Mouse (Mus musculus) thymus, adult 2 months (tissue): Measurements from ENCODE around the gene Rab22a. TPM values are rescaled to one million over a fixed set of nuclear protein-coding genes. Genes with fewer than 3 reads are reported as not detected.

Source experiments
- DNase-seq: peaks from one replicate; pipeline ENCODE4 v3.0.0; 2021
- H3K27ac ChIP-seq: fragments of 200-500 bp; 2 replicates; pipeline ENCODE4 v1.5.1; 2012; ENCODE audit warnings: low read length, control low read depth; ENCODE audit not compliant: control insufficient read depth, insufficient read depth
- H3K27me3 ChIP-seq: fragments of 200-500 bp; 2 replicates; pipeline ENCODE4 v1.6.1; 2012; ENCODE audit warnings: mild to moderate bottlenecking, low read length, moderate library complexity, mixed read lengths; ENCODE audit not compliant: control insufficient read depth, insufficient read depth
- H3K36me3 ChIP-seq: fragments of 200-500 bp; 2 replicates; pipeline ENCODE4 v1.6.1; 2012; ENCODE audit warnings: mild to moderate bottlenecking, low read length, moderate library complexity; ENCODE audit not compliant: control insufficient read depth, insufficient read depth
- H3K4me1 ChIP-seq: fragments of 200-500 bp; replicated peaks from 2 replicates; pipeline ENCODE4 v1.6.1; 2012; ENCODE audit warnings: low read length; ENCODE audit not compliant: control insufficient read depth, insufficient read depth
- H3K4me3 ChIP-seq: fragments of 200-500 bp; 2 replicates; pipeline ENCODE4 v1.5.1; 2012; ENCODE audit warnings: mild to moderate bottlenecking, low read length, control low read depth, moderate library complexity; ENCODE audit not compliant: control insufficient read depth, insufficient read depth
- CTCF ChIP-seq: fragments of 200-500 bp; IDR thresholded peaks from 2 replicates; pipeline ENCODE4 v1.5.1; 2012; ENCODE audit warnings: mild to moderate bottlenecking, control low read depth, low read length, moderate library complexity, borderline replicate concordance; ENCODE audit not compliant: control insufficient read depth, poor library complexity, insufficient read depth; ENCODE audit errors: extremely low read depth
- POLR2A ChIP-seq: fragments of 200-500 bp; IDR thresholded peaks from 2 replicates; pipeline ENCODE4 v1.6.1; 2012; ENCODE audit warnings: mild to moderate bottlenecking, low read length, control low read depth, moderate library complexity; ENCODE audit not compliant: control insufficient read depth, poor library complexity, insufficient read depth; ENCODE audit errors: extremely low read depth
- WGBS: fragments of 180-500 bp; shearing (Covaris S2); methylation state at CpG from one replicate; pipeline ENCODE4 v1.1.7; 2018; 5-methylcytosine and 5-hydroxymethylcytosine counted together
- polyA plus RNA-seq: library from polyadenylated mRNA; depleted of rRNA; stranded (reverse); fragments of >200 nt; gene quantifications from 2 replicates; pipeline ENCODE4 v1.2.3, GENCODE M21; 2012; rRNA removed

Rab22a gene
- 33.8 and 69.1 TPM in 2 replicates for polyA plus RNA-seq

DNA sequence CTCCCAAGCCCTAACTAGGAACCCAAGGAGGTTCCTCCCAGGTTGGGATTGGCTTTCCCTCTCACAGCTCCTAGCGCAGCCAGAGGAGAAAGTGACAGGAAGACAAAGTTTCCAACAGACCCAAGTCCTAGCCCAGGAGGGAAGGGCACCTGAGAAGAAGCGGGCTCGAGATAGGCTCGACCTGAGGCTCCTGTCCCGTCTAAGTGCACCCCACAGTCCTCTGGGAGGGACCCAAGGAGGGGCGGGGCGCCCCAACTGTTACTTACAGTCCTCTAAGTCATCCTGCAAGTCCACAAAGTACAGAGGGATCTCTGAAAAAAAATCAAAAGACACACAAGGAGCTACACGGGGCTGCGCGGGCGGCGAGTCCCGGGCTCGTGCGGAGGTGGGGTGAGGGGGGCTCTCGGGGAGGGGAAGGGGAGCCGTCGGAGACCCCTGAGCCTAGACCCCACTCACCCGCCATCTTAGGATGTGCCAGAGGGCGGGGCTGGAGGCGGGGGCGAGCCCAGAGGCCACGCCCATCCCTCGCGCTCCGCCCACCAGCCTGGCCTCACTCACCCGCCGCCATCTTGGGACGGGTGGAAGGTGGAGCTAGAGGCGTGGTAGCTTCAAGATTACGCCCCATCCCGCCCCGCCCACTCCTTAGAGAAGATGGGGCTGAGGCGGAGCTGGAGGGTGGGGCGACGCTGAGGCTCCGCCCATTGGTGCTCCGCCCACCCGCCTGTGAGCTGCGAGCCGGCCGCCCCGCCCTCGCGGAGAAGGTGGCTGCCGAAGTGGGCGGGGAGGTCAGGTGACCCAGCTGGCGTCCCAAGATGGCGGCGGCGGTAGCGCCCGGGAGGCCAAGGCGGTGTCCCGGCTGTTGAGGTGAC is at the start of gene Rab22a:
Rab22a (plus strand) TSS at position 704 of the 869 bp plus-strand sequence.
- TF ChIP-seq CTCF (peak; percentile 38; the same call in 1 of the 2 replicates), POLR2A (peak; percentile 83; the same call in 1 of the 2 replicates)
- Histone ChIP-seq H3K36me3 (peaks cover 3% of the 10 kb centered on the region), H3K4me1 (peaks cover 12% of the 10 kb centered on the region), H3K4me3 (peak within 1 kb of the TSS; percentile 70), H3K27ac (peak within 1 kb of the TSS; percentile 18; the same call in 1 of the 2 replicates), H3K27me3 (no peaks in the 10 kb centered on the region)
- 1% methylated on average over 55 of the region's 55 CpGs for WGBS
- peak; percentile 96 for DNase-seq

DNA sequence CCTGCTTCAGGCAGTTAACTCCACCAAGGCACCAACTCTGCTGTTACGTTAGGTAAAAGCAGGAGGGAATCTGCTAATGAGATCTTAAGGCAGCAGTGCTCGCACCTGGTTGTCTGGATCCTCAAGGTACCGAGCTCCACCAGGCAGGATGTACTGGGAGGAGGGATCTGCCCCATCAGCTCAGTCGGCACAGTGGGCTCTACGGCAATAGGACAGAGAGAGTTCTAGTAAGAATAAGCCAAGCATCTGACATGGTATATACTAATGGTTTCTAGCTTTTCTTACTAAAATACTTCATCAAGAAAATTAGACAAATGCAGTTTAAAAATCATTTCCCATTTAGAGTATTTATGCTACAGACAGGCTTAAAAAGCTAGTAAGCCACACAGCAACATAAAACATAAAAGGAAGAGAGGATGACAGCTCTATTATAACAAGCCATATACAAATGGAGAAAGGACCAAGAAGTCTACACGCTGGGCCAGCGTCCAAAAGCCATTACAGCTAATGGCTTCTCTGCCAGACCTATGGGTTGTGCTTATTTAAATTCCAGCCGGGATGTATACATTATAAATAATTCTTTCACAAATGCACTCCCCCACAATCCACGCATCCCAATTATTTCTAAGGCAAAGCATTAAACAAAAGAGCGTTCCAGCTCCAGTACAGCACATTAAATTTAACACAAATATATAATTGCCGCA is 44.0 kb upstream of the Rab22a start:
- H3K4me1 ChIP-seq, result no peaks in the 10 kb centered on the region
- WGBS, result 97% methylated on average over 11 of the region's 11 CpGs
- no peaks in the 10 kb centered on the region for H3K36me3 ChIP-seq

DNA sequence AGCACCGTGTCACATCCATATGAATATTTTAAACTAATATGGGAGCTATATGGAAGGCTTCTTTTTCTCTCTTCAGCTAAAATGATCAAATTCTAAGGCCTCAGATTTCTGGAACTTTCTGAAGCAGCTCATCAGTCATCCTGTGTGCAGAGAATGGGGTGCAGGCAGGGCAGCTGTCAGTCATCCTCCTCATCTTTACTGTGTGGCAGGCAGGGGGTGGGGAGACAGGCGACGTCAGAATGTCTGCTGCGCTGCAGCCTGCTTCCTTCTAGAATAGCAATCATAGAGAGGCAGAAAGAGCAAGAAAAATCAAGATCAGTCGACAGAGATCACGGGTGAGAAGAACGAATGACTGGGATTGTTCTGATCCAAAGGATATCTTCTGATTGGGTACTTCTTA is 43.4 kb upstream of the Rab22a start:
- no peak overlapping the region for H3K4me3 ChIP-seq
- H3K27me3 ChIP-seq, result no peaks in the 10 kb centered on the region
- H3K36me3 ChIP-seq, result no peaks in the 10 kb centered on the region
- H3K27ac ChIP-seq, result no peak overlapping the region
- no peak for DNase-seq
- H3K4me1 ChIP-seq, result no peaks in the 10 kb centered on the region
- WGBS, result 93% methylated on average over 7 of the region's 7 CpGs
- no peak for TF ChIP-seq CTCF
- no peak for TF ChIP-seq POLR2A

More for the DNA sequence above, 44.0 kb upstream of the Rab22a start:
- H3K4me3 ChIP-seq, result no peak overlapping the region
- no peaks in the 10 kb centered on the region for H3K27me3 ChIP-seq
- H3K27ac ChIP-seq, result no peak overlapping the region
- TF ChIP-seq CTCF (no peak), POLR2A (no peak)
- no peak for DNase-seq

DNA sequence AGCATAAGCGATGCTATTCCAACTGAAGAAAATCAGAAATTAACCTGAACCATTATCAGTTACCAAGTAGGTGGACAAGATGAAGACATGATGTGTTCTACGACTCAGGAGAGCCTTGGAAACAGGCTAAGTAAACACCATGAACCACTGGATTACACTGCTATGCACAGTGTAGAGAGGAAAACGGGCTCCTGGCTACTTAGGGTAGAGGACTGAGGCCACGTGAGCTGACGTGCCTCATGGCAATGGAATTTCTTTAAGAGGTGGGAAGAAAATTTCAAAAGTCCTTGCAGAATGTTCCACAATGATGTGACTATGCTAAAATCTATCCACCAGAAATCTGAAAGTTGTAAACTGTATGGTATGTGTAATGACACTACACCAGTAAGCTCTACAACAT is 40.4 kb upstream of the Rab22a start:
- no peak for DNase-seq
- TF ChIP-seq CTCF (no peak), POLR2A (no peak)
- Histone ChIP-seq H3K4me3 (no peak overlapping the region), H3K27me3 (no peaks in the 10 kb centered on the region), H3K27ac (no peak overlapping the region), H3K4me1 (0 out of 2 replicates have a peak, but pooled peaks cover 2% of the 10 kb centered on the region), H3K36me3 (no peaks in the 10 kb centered on the region)
- WGBS, result 98% methylated on average over 5 of the region's 5 CpGs

DNA sequence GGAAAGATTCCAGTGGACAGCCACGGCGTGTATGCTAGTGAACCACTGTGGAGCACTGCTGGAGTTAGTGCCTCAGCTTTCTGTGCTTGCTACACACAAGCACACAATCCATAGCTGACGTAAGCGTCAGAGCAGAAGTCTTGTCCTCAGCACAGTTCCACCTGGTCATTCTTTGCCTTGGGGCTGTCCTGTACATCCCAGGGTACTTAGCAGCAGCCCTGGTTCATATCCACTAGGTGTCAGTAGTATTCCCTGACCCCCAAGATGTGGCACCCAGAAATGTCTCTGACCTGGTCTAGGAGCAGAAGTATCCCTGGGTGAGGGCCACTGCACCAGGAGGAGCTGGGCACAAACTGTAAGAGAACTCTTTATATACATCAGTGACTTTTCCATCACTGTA is 38.9 kb upstream of the Rab22a start:
- Histone ChIP-seq H3K4me3 (no peak overlapping the region), H3K27ac (no peak overlapping the region), H3K27me3 (no peaks in the 10 kb centered on the region), H3K4me1 (peaks cover 9% of the 10 kb centered on the region), H3K36me3 (no peaks in the 10 kb centered on the region)
- TF ChIP-seq CTCF (no peak), POLR2A (no peak)
- 98% methylated on average over 4 of the region's 4 CpGs for WGBS
- DNase-seq, result no peak

DNA sequence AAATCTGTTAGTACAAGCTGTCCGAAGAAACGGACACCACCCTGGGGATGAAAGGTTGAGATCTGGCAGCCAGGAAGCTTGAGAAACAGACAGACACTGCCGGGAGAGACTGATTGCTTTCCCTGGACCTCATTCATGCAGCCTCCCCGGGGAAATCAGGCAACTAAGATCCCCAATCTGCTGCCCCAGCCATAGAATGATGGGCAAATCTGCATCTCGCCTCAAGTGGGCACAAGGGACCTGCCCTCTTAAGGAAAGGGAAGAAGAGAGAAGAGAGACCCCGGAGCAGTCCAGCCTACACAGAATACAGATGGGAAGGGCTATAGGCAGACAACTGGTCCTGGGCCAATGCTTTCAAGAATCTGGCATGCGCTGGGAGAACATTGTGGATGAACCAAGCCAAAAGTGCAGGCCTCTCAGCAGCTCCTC is 37.4 kb upstream of the Rab22a start:
- H3K27ac ChIP-seq, result no peak overlapping the region
- no peak for DNase-seq
- H3K4me1 ChIP-seq, result peaks cover 9% of the 10 kb centered on the region
- no peaks in the 10 kb centered on the region for H3K36me3 ChIP-seq
- TF ChIP-seq POLR2A (no peak), CTCF (no peak)
- no peaks in the 10 kb centered on the region for H3K27me3 ChIP-seq
- 93% methylated on average over 7 of the region's 7 CpGs for WGBS
- H3K4me3 ChIP-seq, result no peak overlapping the region
